ENCODE assay signal across 19 mouse cellular contexts in the genomic region with DNA sequence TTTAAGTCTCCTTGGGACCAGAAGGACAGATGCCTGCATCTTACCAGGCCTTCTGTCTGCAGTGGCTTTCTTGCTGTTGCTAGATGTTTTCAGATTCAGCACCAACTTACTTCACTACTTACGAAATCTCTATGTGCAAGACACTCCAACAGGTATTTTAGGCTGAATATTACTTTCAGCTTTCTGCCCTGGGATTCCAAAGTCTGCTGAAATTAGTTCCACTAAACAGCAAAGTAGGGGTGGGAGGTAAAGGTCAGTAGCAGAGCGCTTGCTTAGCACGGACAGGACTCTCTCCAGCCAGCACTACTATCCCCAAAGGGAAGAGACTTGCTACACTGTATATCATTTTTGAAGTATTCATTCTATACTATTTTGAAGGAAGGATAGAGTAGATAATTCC.
"Had no signal": no experiment of that assay in that cellular context is flagged by ENCODE, and none has a peak within 500 bp of the region (broad histone marks: within the 10 kb centered on the region; RNA-seq: fewer than 3 reads in every experiment).

No protein-coding gene starts in this region.

- H3K27me3 ChIP-seq: limb, embryonic 13.5 days; liver, embryonic 13.5 days; lung, embryonic 15.5 days; megakaryocyte, embryonic 14.5 days; midbrain, embryonic 13.5 days had no signal

- ATAC-seq: hindbrain, postnatal 0 days; inflammation-experienced regulatory T-cells, adult 6 months; intestine, embryonic 16.5 days; midbrain, embryonic 13.5 days; midbrain, embryonic 16.5 days had no signal

- H3K9ac ChIP-seq: limb, embryonic 13.5 days; liver, embryonic 13.5 days; lung, embryonic 15.5 days; midbrain, embryonic 13.5 days had no signal

- H3K4me1 ChIP-seq: limb, embryonic 10.5 days; limb, embryonic 13.5 days; lung, embryonic 15.5 days had no signal

- H3K4me2 ChIP-seq: limb, embryonic 13.5 days; liver, embryonic 13.5 days; lung, embryonic 15.5 days; midbrain, embryonic 13.5 days had no signal

- H3K4me3 ChIP-seq: layer of hippocampus, adult 2 months; limb, embryonic 10.5 days; limb, embryonic 13.5 days; liver, embryonic 13.5 days; lung, embryonic 15.5 days; megakaryocyte, embryonic 14.5 days; midbrain, embryonic 10.5 days; midbrain, embryonic 13.5 days; myocyte had no signal

- H3K9me3 ChIP-seq: limb, embryonic 10.5 days; limb, embryonic 13.5 days; liver, embryonic 13.5 days; lung, embryonic 15.5 days; megakaryocyte, embryonic 14.5 days; midbrain, embryonic 10.5 days; midbrain, embryonic 13.5 days had no signal

- H3K27ac ChIP-seq: hindbrain, postnatal 0 days; layer of hippocampus, adult 2 months; limb, embryonic 10.5 days; limb, embryonic 13.5 days; liver, embryonic 13.5 days; lung, embryonic 15.5 days; midbrain, embryonic 10.5 days; midbrain, embryonic 13.5 days had no signal

- DNase-seq: layer of hippocampus, adult 9-11 months; liver, embryonic 13.5 days; lung, adult 18-20 months; lung, postnatal 10 days; lung, postnatal 36 days; thymus, adult 18-20 months; thymus, postnatal 36 days had no signal
